Mouse (Mus musculus): Measurements from ENCODE around the gene Gabra4. TPM values are rescaled to one million over a fixed set of nuclear protein-coding genes. Genes with fewer than 3 reads are reported as not detected.
"Not testable (repeated sequence)": the region's sequence is repeated elsewhere in the genome, so short reads cannot be mapped to it uniquely, and the experiment has no call there.

Gabra4 gene
- polyA plus RNA-seq, 1 experiment from 2014 or later = 8.4 TPM

DNA sequence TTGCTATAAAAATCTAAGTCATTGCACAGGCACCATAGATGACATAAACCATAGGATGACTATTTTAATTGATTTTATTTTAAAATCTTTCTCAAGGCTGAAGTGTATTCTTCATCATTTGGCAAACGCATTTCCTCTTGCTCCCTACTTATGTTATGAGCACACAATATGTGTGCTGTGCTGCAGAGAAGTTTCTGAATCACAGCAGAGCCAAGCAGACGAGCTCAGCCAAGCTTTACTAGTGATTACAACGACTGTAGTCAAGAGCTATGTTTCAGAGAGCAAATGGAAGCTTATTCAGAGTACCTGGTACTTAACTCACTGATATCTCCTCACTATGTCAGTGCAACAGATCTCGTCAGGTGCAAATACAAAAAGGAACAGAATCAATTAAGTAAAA is 41.4 kb downstream of the Gabra4 start:
- Histone ChIP-seq H3K36me3 (no peaks in the 10 kb centered on the region), H3K4me3 (replicated peaks) (no peak overlapping the region), H3K9ac (no peak overlapping the region), H3K9me3 (no peaks in the 10 kb centered on the region), H3K27ac (no peak overlapping the region), H3K27me3 (replicated peaks) (no peaks in the 10 kb centered on the region), H3K4me2 (no peak overlapping the region), H3K4me1 (no peaks in the 10 kb centered on the region)
- no peak for ATAC-seq (ENCODE audit: insufficient read depth, low FRiP score, low read depth)
- WGBS = 57% methylated on average over 4 of the region's 4 CpGs

DNA sequence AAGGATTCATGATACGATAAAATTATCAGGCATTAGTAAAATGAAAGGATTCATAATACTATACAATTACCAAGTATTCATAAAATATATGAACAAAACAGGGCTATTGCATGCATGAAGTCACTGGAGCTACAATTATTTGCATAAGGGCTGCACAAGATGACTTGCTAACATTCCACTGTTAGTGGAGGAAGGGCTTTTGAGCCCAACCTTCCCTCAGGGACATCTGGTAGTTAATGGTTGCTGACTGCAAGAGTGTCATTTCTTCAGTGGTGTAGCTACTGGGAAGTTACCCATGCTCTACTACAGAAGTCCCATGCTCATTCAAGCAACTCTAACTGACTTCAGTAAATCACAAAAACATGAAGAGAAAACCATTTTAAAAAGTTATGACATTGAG is 43.8 kb downstream of the Gabra4 start:
- H3K4me3 ChIP-seq (replicated peaks) = no peak overlapping the region
- H3K9ac ChIP-seq = no peak overlapping the region
- H3K36me3 ChIP-seq = no peaks in the 10 kb centered on the region
- no peaks in the 10 kb centered on the region for H3K4me1 ChIP-seq
- no peaks in the 10 kb centered on the region for H3K9me3 ChIP-seq
- no peak for ATAC-seq (ENCODE audit: insufficient read depth, low FRiP score, low read depth)
- H3K27ac ChIP-seq = no peak overlapping the region
- H3K4me2 ChIP-seq = no peak overlapping the region
- WGBS = 91% methylated on average over 1 of the region's 1 CpGs
- no peaks in the 10 kb centered on the region for H3K27me3 ChIP-seq (replicated peaks)

DNA sequence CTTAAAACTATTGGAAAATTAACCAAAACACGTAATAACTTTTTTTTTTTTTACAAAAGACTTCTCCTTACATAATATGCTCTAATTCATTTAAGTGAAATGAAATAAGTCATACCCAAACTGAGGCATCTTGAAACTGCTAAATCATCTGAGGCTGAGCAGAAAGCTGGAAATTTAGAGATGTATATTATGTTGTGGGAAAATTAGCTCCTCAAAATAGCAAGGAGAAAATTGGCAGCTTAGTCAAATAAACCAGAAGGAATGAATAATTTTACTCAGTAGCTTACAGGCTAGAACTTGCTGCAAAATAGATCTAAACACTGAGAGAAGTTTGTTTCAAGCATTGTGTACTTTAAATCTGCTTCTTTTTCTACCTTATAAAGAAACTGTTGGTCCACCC is 49.4 kb downstream of the Gabra4 start:
- Histone ChIP-seq H3K9ac (no peak overlapping the region), H3K9me3 (no peaks in the 10 kb centered on the region), H3K4me1 (no peaks in the 10 kb centered on the region), H3K27me3 (replicated peaks) (no peaks in the 10 kb centered on the region), H3K36me3 (no peaks in the 10 kb centered on the region), H3K4me2 (no peak overlapping the region), H3K27ac (no peak overlapping the region), H3K4me3 (replicated peaks) (no peak overlapping the region)
- 94% methylated on average over 1 of the region's 1 CpGs for WGBS
- ATAC-seq (ENCODE audit: insufficient read depth, low FRiP score, low read depth) = no peak

DNA sequence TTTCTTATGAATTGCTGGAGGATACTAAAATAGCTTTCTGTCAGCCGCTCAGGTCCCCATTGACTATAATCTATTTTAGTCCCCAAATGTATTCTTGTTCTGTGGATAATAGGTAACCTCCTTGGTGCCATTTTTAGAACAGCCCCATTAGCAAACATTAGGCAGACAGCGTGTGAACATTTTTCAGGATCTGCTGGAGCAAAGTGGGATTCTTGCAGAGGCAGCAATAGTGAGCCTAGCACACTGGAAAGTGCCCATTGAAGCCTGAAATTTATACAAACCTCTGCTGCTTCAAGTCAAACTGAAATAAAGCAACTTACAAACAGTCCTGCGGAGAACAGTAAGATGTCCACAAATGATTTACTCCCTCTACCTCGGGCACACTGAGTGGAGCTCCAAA is 51.2 kb downstream of the Gabra4 start:
- H3K4me3 ChIP-seq (replicated peaks) = no peak overlapping the region
- no peaks in the 10 kb centered on the region for H3K9me3 ChIP-seq
- no peak for ATAC-seq (ENCODE audit: insufficient read depth, low FRiP score, low read depth)
- H3K27ac ChIP-seq = no peak overlapping the region
- 38% methylated on average over 4 of the region's 4 CpGs for WGBS
- no peaks in the 10 kb centered on the region for H3K36me3 ChIP-seq
- H3K9ac ChIP-seq = no peak overlapping the region
- no peaks in the 10 kb centered on the region for H3K27me3 ChIP-seq (replicated peaks)
- H3K4me1 ChIP-seq = no peaks in the 10 kb centered on the region
- no peak overlapping the region for H3K4me2 ChIP-seq

DNA sequence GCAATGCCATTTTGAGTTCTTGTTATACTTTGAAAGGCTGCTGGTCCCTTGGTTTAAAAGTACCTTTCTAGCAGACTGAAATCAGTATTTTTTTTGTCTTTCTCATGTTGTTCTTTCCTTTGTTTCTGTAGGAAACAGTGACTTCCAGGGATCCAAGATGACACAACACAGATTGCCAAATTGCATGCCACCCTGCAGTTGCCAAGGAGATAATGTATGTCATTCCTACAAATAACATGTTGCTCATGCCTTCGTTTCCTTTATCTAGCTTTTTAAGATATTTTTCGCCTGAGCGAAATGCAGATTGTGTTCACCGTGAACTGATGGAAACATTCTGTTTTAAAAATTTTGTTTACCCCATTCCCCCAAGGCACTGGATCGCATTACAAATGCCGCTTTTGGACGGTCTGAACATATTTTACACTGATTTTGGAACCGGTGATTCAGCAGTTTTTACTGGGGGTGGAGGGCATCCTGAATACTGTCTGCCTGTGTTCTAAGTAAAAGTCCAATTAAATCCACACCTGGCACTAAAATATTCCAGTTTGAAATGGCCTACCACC is 53.9 kb downstream of the Gabra4 start:
- no peak overlapping the region for H3K4me2 ChIP-seq
- no peaks in the 10 kb centered on the region for H3K36me3 ChIP-seq
- H3K9me3 ChIP-seq = no peaks in the 10 kb centered on the region
- 60% methylated on average over 8 of the region's 8 CpGs for WGBS
- H3K27me3 ChIP-seq (replicated peaks) = no peaks in the 10 kb centered on the region
- no peak overlapping the region for H3K4me3 ChIP-seq (replicated peaks)
- no peak overlapping the region for H3K27ac ChIP-seq
- ATAC-seq (ENCODE audit: insufficient read depth, low FRiP score, low read depth) = no peak
- no peak overlapping the region for H3K9ac ChIP-seq
- H3K4me1 ChIP-seq = no peaks in the 10 kb centered on the region

DNA sequence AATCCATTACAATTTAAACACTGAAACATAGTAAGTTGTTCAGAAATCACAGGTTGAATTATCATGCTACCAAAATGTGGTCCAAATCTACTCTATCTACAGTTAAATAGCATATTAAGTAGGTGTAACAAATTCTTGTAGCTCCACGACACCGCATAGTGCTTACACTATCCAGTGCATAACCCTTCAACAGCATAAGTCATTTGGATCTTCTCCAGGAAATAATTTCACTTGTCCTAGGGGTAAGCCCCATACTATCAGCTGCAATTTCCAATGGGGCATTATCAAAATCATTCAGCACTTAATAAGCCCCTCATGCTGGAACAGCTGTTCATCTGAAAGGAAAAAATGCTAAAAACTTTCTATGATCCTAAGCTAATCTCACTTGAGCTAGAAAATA is 62.8 kb downstream of the Gabra4 start:
- 89% methylated on average over 2 of the region's 2 CpGs for WGBS
- H3K9me3 ChIP-seq = no peaks in the 10 kb centered on the region

DNA sequence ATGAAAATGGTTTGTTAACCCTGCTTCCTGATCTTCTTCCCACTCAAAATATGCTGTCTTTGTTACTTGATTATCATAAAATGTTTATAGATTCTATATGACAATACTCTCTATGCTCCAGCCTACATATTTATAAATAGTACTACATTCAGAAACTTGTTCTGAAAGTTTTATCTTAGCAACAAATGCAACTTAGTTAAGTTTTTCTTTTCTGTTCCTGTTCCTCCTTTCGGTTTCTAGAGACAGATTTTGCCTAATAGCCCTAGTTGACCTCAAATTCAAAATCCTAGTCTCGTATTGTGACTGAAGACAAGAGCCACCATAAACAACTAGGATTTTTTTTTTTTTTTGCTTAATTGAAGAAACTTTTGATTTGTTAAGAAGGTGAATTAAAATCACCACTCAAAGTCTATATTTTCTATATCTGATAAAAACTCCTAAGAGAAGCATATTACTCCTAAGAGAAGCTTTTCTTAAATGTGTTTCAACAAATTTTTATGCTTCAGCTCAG is 64.3 kb downstream of the Gabra4 start:
- no peaks in the 10 kb centered on the region for H3K9me3 ChIP-seq
- no peak overlapping the region for H3K4me3 ChIP-seq (replicated peaks)
- ATAC-seq (ENCODE audit: insufficient read depth, low FRiP score, low read depth) = no peak
- H3K4me2 ChIP-seq = no peak overlapping the region
- no peak overlapping the region for H3K9ac ChIP-seq
- H3K27me3 ChIP-seq (replicated peaks) = no peaks in the 10 kb centered on the region
- 75% methylated on average over 2 of the region's 2 CpGs for WGBS
- no peaks in the 10 kb centered on the region for H3K4me1 ChIP-seq
- H3K36me3 ChIP-seq = no peaks in the 10 kb centered on the region
- H3K27ac ChIP-seq = no peak overlapping the region

More for the DNA sequence above, 62.8 kb downstream of the Gabra4 start:
- no peak overlapping the region for H3K27ac ChIP-seq
- H3K4me2 ChIP-seq = no peak overlapping the region
- no peaks in the 10 kb centered on the region for H3K4me1 ChIP-seq
- ATAC-seq (ENCODE audit: insufficient read depth, low FRiP score, low read depth) = no peak
- H3K9ac ChIP-seq = no peak overlapping the region
- H3K36me3 ChIP-seq = no peaks in the 10 kb centered on the region
- H3K27me3 ChIP-seq (replicated peaks) = no peaks in the 10 kb centered on the region
- H3K4me3 ChIP-seq (replicated peaks) = no peak overlapping the region

DNA sequence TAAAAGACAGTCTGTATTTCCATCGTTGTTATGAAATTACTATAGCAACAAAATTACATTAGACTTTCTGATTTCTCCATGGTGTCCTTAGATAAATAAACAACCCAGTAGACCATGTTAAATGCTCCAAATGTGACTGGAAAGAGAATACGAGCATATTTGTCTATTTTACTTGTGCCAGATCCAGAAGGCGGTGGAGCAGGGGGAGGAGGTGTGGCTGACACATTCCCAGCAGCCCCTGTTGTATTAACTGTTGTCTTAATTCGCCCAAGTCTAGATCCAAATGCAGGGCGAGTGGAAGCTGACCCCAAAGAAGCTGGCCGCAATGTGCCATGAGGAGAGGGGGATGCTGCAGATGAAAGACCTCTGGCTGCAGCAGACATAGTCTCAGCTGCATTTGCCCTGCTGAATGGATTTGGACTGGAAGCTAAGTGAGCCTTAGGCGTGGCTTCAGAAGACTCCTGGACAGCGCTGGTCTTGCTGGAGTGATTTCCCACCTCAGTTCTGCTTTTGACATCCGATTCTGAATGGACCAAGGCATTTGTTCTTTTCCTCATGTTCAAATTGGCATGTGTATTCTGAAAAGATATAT is 86.4 kb downstream of the Gabra4 start:
- Histone ChIP-seq H3K4me1 (no peaks in the 10 kb centered on the region), H3K4me3 (replicated peaks) (no peak overlapping the region), H3K27ac (no peak overlapping the region), H3K9me3 (no peaks in the 10 kb centered on the region), H3K36me3 (no peaks in the 10 kb centered on the region), H3K27me3 (replicated peaks) (no peaks in the 10 kb centered on the region), H3K4me2 (no peak overlapping the region), H3K9ac (no peak overlapping the region)
- no peak for ATAC-seq (ENCODE audit: insufficient read depth, low FRiP score, low read depth)
- WGBS = 71% methylated on average over 9 of the region's 9 CpGs

DNA sequence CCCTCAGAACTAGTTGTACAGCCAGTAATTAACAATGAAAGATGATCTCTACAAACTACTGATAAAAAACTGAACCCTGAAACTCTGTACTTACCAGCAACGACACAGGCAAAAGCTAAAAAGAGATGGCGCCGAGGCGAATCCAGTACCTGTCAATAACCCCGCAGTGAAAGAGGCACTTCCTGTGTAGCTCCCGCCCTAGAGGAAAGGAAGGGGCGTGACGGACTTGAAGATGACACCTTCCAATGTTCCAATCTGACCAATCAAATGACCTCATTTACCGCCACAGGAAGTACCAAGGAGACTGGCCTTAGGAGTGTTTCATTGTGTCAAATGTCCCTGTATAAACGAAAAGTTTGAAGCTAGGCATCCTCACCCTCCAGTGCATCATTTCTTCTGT is 110.0 kb downstream of the Gabra4 start, which contains the start of gene Cox7b2:
Gene Cox7b2 (minus strand): TSS at position 127 of the 400 bp plus-strand sequence.
- Histone ChIP-seq H3K4me3 (replicated peaks) (no peak within 1 kb of the TSS), H3K4me1 (no peaks in the 10 kb centered on the region), H3K4me2 (no peak within 1 kb of the TSS), H3K27ac (no peak within 1 kb of the TSS), H3K9ac (no peak within 1 kb of the TSS), H3K36me3 (no peaks in the 10 kb centered on the region), H3K9me3 (no peaks in the 10 kb centered on the region), H3K27me3 (replicated peaks) (no peaks in the 10 kb centered on the region)
- 91% methylated on average over 10 of the region's 10 CpGs for WGBS
- no peak for ATAC-seq (ENCODE audit: insufficient read depth, low FRiP score, low read depth)

DNA sequence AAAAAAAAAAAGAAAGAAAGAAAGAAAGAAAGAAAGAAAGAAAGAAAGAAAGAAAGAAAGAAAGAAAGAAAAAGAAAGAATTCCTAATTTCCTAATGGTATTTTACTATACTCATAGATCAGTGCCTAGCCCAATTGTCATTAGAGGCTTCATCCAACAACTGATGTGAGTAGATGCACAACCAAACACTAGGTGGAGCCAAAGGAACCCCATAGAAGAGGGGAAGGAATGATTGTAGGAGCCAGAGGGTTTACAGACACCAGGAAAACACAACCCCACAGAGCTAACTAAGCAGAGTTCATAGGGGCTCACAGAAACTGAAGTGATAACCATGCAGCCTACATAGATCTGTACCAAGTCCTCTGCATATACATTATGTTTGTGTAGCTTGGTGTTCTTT is 112.6 kb downstream of the Gabra4 start:
- Histone ChIP-seq H3K4me2 (no peak overlapping the region), H3K27ac (no peak overlapping the region), H3K9ac (no peak overlapping the region), H3K4me3 (replicated peaks) (no peak overlapping the region), H3K36me3 (no peaks in the 10 kb centered on the region), H3K4me1 (no peaks in the 10 kb centered on the region), H3K9me3 (no peaks in the 10 kb centered on the region), H3K27me3 (replicated peaks) (no peaks in the 10 kb centered on the region)
- ATAC-seq (ENCODE audit: insufficient read depth, low FRiP score, low read depth) = no peak

DNA sequence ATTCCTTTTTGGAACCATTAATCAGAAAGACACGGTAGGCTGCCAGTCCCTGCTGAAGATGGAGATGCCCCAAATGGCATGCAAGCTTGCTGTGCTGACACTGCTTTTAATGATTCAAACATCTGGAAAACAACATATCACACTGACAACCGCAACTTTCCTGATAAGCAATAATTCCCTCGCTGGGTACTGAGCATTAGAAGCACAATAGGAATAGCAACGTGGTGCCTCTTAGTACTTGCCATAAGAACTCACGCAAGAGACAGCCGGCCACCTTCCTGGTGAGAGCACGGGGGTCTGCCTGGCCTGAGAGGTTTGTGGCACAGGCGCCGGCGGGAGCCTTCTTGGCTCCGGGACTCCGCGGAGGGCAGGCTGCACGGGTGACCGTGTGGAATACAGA is 132.6 kb downstream of the Gabra4 start:
- not testable (repeated sequence) for H3K4me1 ChIP-seq; H3K27me3 ChIP-seq (replicated peaks); H3K36me3 ChIP-seq; H3K9ac ChIP-seq; H3K4me3 ChIP-seq (replicated peaks); H3K27ac ChIP-seq; H3K9me3 ChIP-seq; ATAC-seq (ENCODE audit: insufficient read depth, low FRiP score, low read depth); H3K4me2 ChIP-seq
- 67% methylated on average over 10 of the region's 15 CpGs for WGBS
